Mouse (Mus musculus): Measurements from ENCODE around the gene Bckdha.

DNA sequence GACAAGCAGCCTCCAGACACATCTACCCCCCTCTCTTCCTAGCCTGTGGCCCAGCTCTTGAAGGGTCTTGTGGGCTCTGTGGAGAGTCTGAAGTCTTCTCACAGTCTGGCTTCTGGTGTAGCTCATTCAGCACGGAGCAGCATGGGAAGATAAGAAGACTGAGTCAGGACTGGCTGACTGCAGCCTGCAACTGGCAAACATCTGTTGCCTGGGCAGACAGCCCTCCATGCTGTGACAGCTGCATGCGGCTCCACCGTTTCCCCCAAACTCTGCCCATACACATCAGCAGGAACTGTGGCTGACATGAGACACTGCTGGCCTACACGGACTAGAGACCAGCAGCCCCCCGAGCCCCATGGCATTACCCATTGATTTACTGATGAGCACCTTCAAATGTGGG lies 33.9 kb downstream of the Bckdha start:
- TF ChIP-seq CTCF (IDR thresholded peaks at IDR 0.05; ENCODE audit: extremely low read depth, insufficient read depth, low read length), result no peak
- no peak for TF ChIP-seq POLR2A (IDR thresholded peaks at IDR 0.05; ENCODE audit: extremely low read depth, insufficient read depth, low read length)

All from cortical plate, adult 2 months (tissue).